Mouse (Mus musculus): ENCODE measurements around the gene Asf1b.

GRCm38 (mm10) chr8:83992488-83992887, 37.2 kb downstream of the Asf1b start:
- TF ChIP-seq USF2 (conservative IDR thresholded peaks at IDR 0.05; ENCODE audit: low read depth, low read length) (no peak), CTCF (conservative IDR thresholded peaks at IDR 0.05 in 1 of 2, IDR thresholded peaks at IDR 0.05 in 1 of 2; ENCODE audit: low read depth in 2 of 2, low read length in 2 of 2) (no peak), ZNF384 (IDR thresholded peaks at IDR 0.05; ENCODE audit: low read depth, low read length) (no peak), POLR2A (IDR thresholded peaks at IDR 0.05; ENCODE audit: low read depth, low read length) (no peak), MAZ (IDR thresholded peaks at IDR 0.05; ENCODE audit: low read depth, low read length) (no peak), JUND (conservative IDR thresholded peaks at IDR 0.05; ENCODE audit: low read depth, low read length) (no peak), MXI1 (IDR thresholded peaks at IDR 0.05; ENCODE audit: low read depth, low read length) (no peak), ZC3H11A (IDR thresholded peaks at IDR 0.05; ENCODE audit: low read depth, low read length) (no peak), CHD1 (IDR thresholded peaks at IDR 0.05; ENCODE audit: low read depth, low read length) (no peak), EP300 (IDR thresholded peaks at IDR 0.05; ENCODE audit: low read length) (no peak), SMC3 (IDR thresholded peaks at IDR 0.05; ENCODE audit: low read depth, low read length) (no peak), NELFE (IDR thresholded peaks at IDR 0.05; ENCODE audit: low read depth, low read length) (no peak)
